Comparison of ENCODE assay signal across 34 mouse cellular contexts in the genomic region with DNA sequence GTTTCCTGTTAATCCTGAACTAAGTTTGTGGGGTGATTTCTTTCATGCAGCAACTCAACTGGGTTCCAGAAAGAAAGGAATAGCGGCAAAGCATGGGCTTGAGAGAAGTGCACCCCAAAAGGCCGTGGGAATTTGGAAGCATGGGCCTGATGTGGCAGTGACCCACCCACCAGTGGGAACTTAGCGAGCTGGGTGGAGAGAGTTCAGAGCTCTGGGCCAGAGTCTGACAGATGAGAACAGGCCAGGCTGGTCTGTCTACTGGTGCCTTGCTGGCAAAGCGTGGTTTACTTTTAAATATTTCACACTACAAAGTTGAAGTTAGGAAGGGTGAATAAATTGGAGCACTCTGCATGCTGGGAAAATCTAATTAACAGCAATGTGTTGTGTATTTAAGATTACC.
"Had no signal": no experiment of that assay in that cellular context is flagged by ENCODE, and none has a peak within 500 bp of the region (broad histone marks: within the 10 kb centered on the region; RNA-seq: fewer than 3 reads in every experiment).

No protein-coding gene starts in this region.

- H3K4me3 ChIP-seq: heart, embryonic 10.5 days; heart, embryonic 12.5 days; heart, embryonic 13.5 days; heart, embryonic 15.5 days; hindbrain, embryonic 10.5 days; hindbrain, embryonic 12.5 days; hindbrain, embryonic 13.5 days; hindbrain, embryonic 15.5 days; intestine, embryonic 15.5 days; kidney, embryonic 15.5 days; layer of hippocampus, adult 2 months had no signal

- ATAC-seq: hindbrain, embryonic 16.5 days; hindbrain, postnatal 0 days; inflammation-experienced regulatory T-cells, adult 6 months; intestine, embryonic 15.5 days; intestine, embryonic 16.5 days; intestine, postnatal 0 days had no signal

- H3K9me3 ChIP-seq: heart, embryonic 10.5 days; heart, embryonic 15.5 days; hindbrain, embryonic 10.5 days; hindbrain, embryonic 12.5 days; hindbrain, embryonic 13.5 days; hindbrain, embryonic 15.5 days; intestine, embryonic 15.5 days had no signal

- DNase-seq: heart, postnatal 10 days; heart, postnatal 14 days; heart, postnatal 4 days; kidney, adult 11 months; kidney, adult 18-20 months; kidney, adult 2 months; kidney, adult 8-10 months; kidney, adult 9 months; kidney, postnatal 10 days; kidney, postnatal 14 days; kidney, postnatal 25 days; kidney, postnatal 36 days; kidney, postnatal 4 days; layer of hippocampus, adult 9-11 months; layer of hippocampus, postnatal 36 days had no signal

- H3K27ac ChIP-seq: heart, embryonic 10.5 days; heart, embryonic 13.5 days; heart, embryonic 15.5 days; hindbrain, embryonic 10.5 days; hindbrain, embryonic 12.5 days; hindbrain, embryonic 13.5 days; hindbrain, embryonic 14.5 days; hindbrain, embryonic 15.5 days; hindbrain, postnatal 0 days; intestine, embryonic 15.5 days; kidney, embryonic 15.5 days; kidney, postnatal 0 days; layer of hippocampus, adult 2 months had no signal

- H3K27me3 ChIP-seq: heart, embryonic 12.5 days; heart, embryonic 13.5 days; heart, embryonic 15.5 days; hindbrain, embryonic 12.5 days; hindbrain, embryonic 13.5 days; hindbrain, embryonic 15.5 days; intestine, embryonic 15.5 days; kidney, embryonic 15.5 days had no signal

- H3K36me3 ChIP-seq: heart, embryonic 10.5 days; heart, embryonic 12.5 days; heart, embryonic 13.5 days; heart, embryonic 15.5 days; hindbrain, embryonic 10.5 days; hindbrain, embryonic 12.5 days; hindbrain, embryonic 13.5 days; hindbrain, embryonic 15.5 days; intestine, embryonic 15.5 days; kidney, embryonic 15.5 days had no signal

- H3K4me1 ChIP-seq: heart, embryonic 10.5 days; heart, embryonic 12.5 days; heart, embryonic 13.5 days; heart, embryonic 15.5 days; hindbrain, embryonic 10.5 days; hindbrain, embryonic 12.5 days; hindbrain, embryonic 13.5 days; hindbrain, embryonic 15.5 days; intestine, embryonic 15.5 days; kidney, embryonic 15.5 days had no signal

- H3K9ac ChIP-seq: heart, embryonic 12.5 days; heart, embryonic 13.5 days; heart, embryonic 15.5 days; hindbrain, embryonic 12.5 days; hindbrain, embryonic 13.5 days; hindbrain, embryonic 14.5 days; hindbrain, embryonic 15.5 days; intestine, embryonic 15.5 days; kidney, embryonic 15.5 days had no signal

- H3K4me2 ChIP-seq: heart, embryonic 11.5 days; heart, embryonic 12.5 days; heart, embryonic 13.5 days; heart, embryonic 15.5 days; hindbrain, embryonic 12.5 days; hindbrain, embryonic 13.5 days; hindbrain, embryonic 14.5 days; hindbrain, embryonic 15.5 days; intestine, embryonic 15.5 days; kidney, embryonic 15.5 days had no signal
